Mouse (Mus musculus) MEL (cell line): Measurements from ENCODE around the gene Ern1. TPM values are rescaled to one million over a fixed set of nuclear protein-coding genes. Genes with fewer than 3 reads are reported as not detected.

Experiments used
- DNase-seq: peaks from one replicate; pipeline ENCODE4 v3.0.0; 2011; ENCODE audit warnings: low read depth, low spot score
- H3K27ac ChIP-seq: 2 replicates; pipeline ENCODE4 v1.5.1; 2012; ENCODE audit warnings: low read depth, mild to moderate bottlenecking, control low read depth, low read length, moderate library complexity; ENCODE audit not compliant: control insufficient read depth
- H3K27me3 ChIP-seq, 2 experiments: fragments of 150-350 bp in 1 of 2; sonication (generic) in 1 of 2; 2 replicates each; pipeline ENCODE4 v1.6.1; 2012; ENCODE audit warnings: low read length in 2 of 2, mild to moderate bottlenecking in 2 of 2, improper control_type of control experiment in 1 of 2, moderate library complexity in 1 of 2; ENCODE audit not compliant: insufficient read depth in 2 of 2, control insufficient read depth in 1 of 2
- H3K36me3 ChIP-seq, 2 experiments: 2 replicates each; pipeline ENCODE4 v1.6.1; 2012 to 2014; ENCODE audit warnings: low read length in 2 of 2, improper control_type of control experiment in 1 of 2, inconsistent platforms in 1 of 2, mild to moderate bottlenecking in 1 of 2; ENCODE audit not compliant: insufficient read depth in 2 of 2, control insufficient read depth in 1 of 2
- H3K4me1 ChIP-seq, 2 experiments: fragments of 150-350 bp in 1 of 2; sonication (generic) in 1 of 2; 2 replicates each; pipeline ENCODE4 v1.6.1; 2012; ENCODE audit warnings: low read length in 2 of 2, improper control_type of control experiment in 1 of 2, mild to moderate bottlenecking in 1 of 2; ENCODE audit not compliant: insufficient read depth in 2 of 2, control insufficient read depth in 1 of 2
- H3K4me3 ChIP-seq, 2 experiments: fragments of 150-350 bp in 1 of 2; sonication (generic) in 1 of 2; 2 replicates each; pipeline ENCODE4 v1.5.1; 2012; ENCODE audit warnings: low read depth in 2 of 2, low read length in 2 of 2, mild to moderate bottlenecking in 2 of 2, moderate library complexity in 2 of 2, control low read depth in 1 of 2, improper control_type of control experiment in 1 of 2; ENCODE audit not compliant: control insufficient read depth in 1 of 2, insufficient read depth in 1 of 2
- H3K79me2 ChIP-seq: 2 replicates; pipeline ENCODE4 v1.6.1; 2012; ENCODE audit warnings: mild to moderate bottlenecking, low read length, moderate library complexity; ENCODE audit not compliant: control insufficient read depth, poor library complexity, insufficient read depth
- H3K9ac ChIP-seq: 2 replicates; pipeline ENCODE4 v1.6.1; 2012; ENCODE audit warnings: low read depth, mild to moderate bottlenecking, control low read depth, low read length, moderate library complexity; ENCODE audit not compliant: control insufficient read depth, poor library complexity, severe bottlenecking
- H3K9me3 ChIP-seq: fragments of 150-350 bp; sonication (generic); replicated peaks from 2 replicates; pipeline ENCODE4 v1.6.1; 2012; ENCODE audit warnings: mild to moderate bottlenecking, low read length, improper control_type of control experiment, moderate library complexity; ENCODE audit not compliant: insufficient read depth
- BHLHE40 ChIP-seq: IDR thresholded peaks from 2 replicates; pipeline ENCODE4 v1.6.1; 2012; ENCODE audit warnings: low read depth, mild to moderate bottlenecking, inconsistent platforms, low read length, improper control_type of control experiment, borderline replicate concordance
- ELF1 ChIP-seq: IDR thresholded peaks from 2 replicates; pipeline ENCODE4 v1.6.1; 2014; ENCODE audit warnings: low read depth, mild to moderate bottlenecking, inconsistent platforms, low read length, improper control_type of control experiment, moderate library complexity
- EP300 ChIP-seq, 2 experiments: IDR thresholded peaks; 2 replicates each; pipeline ENCODE4 v1.6.1; 2011; ENCODE audit warnings: improper control_type of control experiment in 2 of 2, low read length in 2 of 2, low read depth in 1 of 2, mild to moderate bottlenecking in 1 of 2
- ETS1 ChIP-seq: IDR thresholded peaks from 2 replicates; pipeline ENCODE4 v1.6.1; 2012; ENCODE audit warnings: low read depth, mild to moderate bottlenecking, inconsistent platforms, low read length, improper control_type of control experiment, moderate library complexity
- JUND ChIP-seq: IDR thresholded peaks from 2 replicates; pipeline ENCODE4 v1.6.1; 2011; ENCODE audit warnings: low read depth, mild to moderate bottlenecking, improper control_type of control experiment, low read length
- KAT2A ChIP-seq: conservative IDR thresholded peaks from 2 replicates; pipeline ENCODE4 v1.6.1; 2012; ENCODE audit warnings: low read depth, low read length, improper control_type of control experiment, inconsistent platforms
- MAX ChIP-seq: IDR thresholded peaks from 2 replicates; pipeline ENCODE4 v1.6.1; 2011; ENCODE audit warnings: low read length, improper control_type of control experiment
- MEF2A ChIP-seq: IDR thresholded peaks from 2 replicates; pipeline ENCODE4 v1.6.1; 2014; ENCODE audit warnings: low read depth, mild to moderate bottlenecking, inconsistent platforms, low read length, improper control_type of control experiment; ENCODE audit not compliant: poor library complexity, insufficient replicate concordance, severe bottlenecking; ENCODE audit errors: extremely low read depth
- MXI1 ChIP-seq: IDR thresholded peaks from 2 replicates; pipeline ENCODE4 v1.6.1; 2011; ENCODE audit warnings: mild to moderate bottlenecking, low read depth, low read length, improper control_type of control experiment
- MYB ChIP-seq: IDR thresholded peaks from 2 replicates; pipeline ENCODE4 v1.6.1; 2011; ENCODE audit warnings: mild to moderate bottlenecking, low read depth, low read length, improper control_type of control experiment
- MYC ChIP-seq: IDR thresholded peaks from 2 replicates; pipeline ENCODE4 v1.6.1; 2011; ENCODE audit warnings: low read depth, mild to moderate bottlenecking, low read length, improper control_type of control experiment, moderate library complexity
- POLR2A ChIP-seq, 2 experiments: IDR thresholded peaks; 2 replicates each; pipeline ENCODE4 v1.6.1; 2011 to 2012; ENCODE audit warnings: low read length in 2 of 2, mild to moderate bottlenecking in 2 of 2, control low read depth in 1 of 2, improper control_type of control experiment in 1 of 2, low read depth in 1 of 2, moderate library complexity in 1 of 2; ENCODE audit not compliant: control insufficient read depth in 1 of 2, insufficient read depth in 1 of 2, poor library complexity in 1 of 2
- POLR2AphosphoS5 ChIP-seq: IDR thresholded peaks from 2 replicates; pipeline ENCODE4 v1.6.1; 2012; ENCODE audit warnings: low read depth, borderline replicate concordance, mild to moderate bottlenecking, inconsistent platforms, low read length, moderate library complexity, mixed read lengths
- RAD21 ChIP-seq: IDR thresholded peaks from 2 replicates; pipeline ENCODE4 v1.6.1; 2011; ENCODE audit warnings: mild to moderate bottlenecking, low read depth, low read length, improper control_type of control experiment
- RCOR1 ChIP-seq: IDR thresholded peaks from 2 replicates; pipeline ENCODE4 v1.6.1; 2012; ENCODE audit warnings: low read depth, mild to moderate bottlenecking, inconsistent platforms, low read length, improper control_type of control experiment
- SIN3A ChIP-seq: IDR thresholded peaks from 2 replicates; pipeline ENCODE4 v1.6.1; 2012; ENCODE audit warnings: low read length, improper control_type of control experiment, inconsistent platforms
- TAL1 ChIP-seq: IDR thresholded peaks from 2 replicates; pipeline ENCODE4 v1.6.1; 2012; ENCODE audit warnings: mild to moderate bottlenecking, inconsistent platforms, low read length, moderate library complexity, mixed read lengths
- TBP ChIP-seq: IDR thresholded peaks from 2 replicates; pipeline ENCODE4 v1.8.0; 2011; ENCODE audit warnings: low read depth, low read length, improper control_type of control experiment
- UBTF ChIP-seq: IDR thresholded peaks from 2 replicates; pipeline ENCODE4 v1.6.1; 2012; ENCODE audit warnings: low read depth, mild to moderate bottlenecking, inconsistent platforms, low read length, improper control_type of control experiment, moderate library complexity, borderline replicate concordance; ENCODE audit not compliant: insufficient read depth
- USF1 ChIP-seq: IDR thresholded peaks from 2 replicates; pipeline ENCODE4 v1.6.1; 2014; ENCODE audit warnings: low read depth, mild to moderate bottlenecking, inconsistent platforms, low read length, improper control_type of control experiment, moderate library complexity
- USF2 ChIP-seq, 2 experiments: IDR thresholded peaks; 2 replicates each; pipeline ENCODE4 v1.6.1; 2011 to 2012; ENCODE audit warnings: improper control_type of control experiment in 2 of 2, low read length in 2 of 2, borderline replicate concordance in 1 of 2, inconsistent platforms in 1 of 2, low read depth in 1 of 2, mild to moderate bottlenecking in 1 of 2; ENCODE audit not compliant: insufficient read depth in 1 of 2
- polyA plus RNA-seq, 2 experiments: library from polyadenylated mRNA; stranded (reverse) in 1 of 2; unstranded in 1 of 2; fragments of >175 nt in 1 of 2; fragments of >200 nt in 1 of 2; gene quantifications; 2 replicates each; pipeline versions ENCODE4 v1.2.1 to v1.2.4; 2012; ENCODE audit warnings: low replicate concordance in 2 of 2, low read depth in 1 of 2; ENCODE audit not compliant: insufficient read length in 2 of 2, insufficient read depth in 1 of 2, missing spikeins in 1 of 2
- total RNA-seq: library from RNA; depleted of rRNA; stranded (reverse); fragments of 300-350 nt; gene quantifications from 2 replicates; pipeline ENCODE4 v1.2.3, GENCODE M21; 2012

Ern1 gene
- total and polyA plus RNA-seq, 3 experiments: 4.3 to 5.7 TPM; not detected in 1

DNA sequence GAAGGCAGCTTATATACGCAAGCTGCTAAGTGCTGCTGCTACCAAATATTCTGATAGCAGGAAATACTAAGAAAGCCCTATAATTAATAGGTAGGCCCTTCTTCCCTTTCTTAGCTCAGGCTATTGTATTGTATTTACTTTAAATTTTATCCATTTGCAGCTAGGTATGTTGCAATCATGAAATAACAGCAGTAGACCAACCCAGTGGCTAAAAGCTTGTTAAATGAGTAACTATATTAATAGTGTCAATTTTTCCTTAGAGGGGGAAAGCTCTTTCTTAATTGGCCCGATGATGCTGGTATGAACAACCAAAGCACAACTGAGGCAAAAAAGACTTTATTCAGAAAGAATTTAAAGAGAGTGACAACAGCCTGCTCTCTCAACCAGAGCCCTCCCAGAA, 59.1 kb downstream of the Ern1 start:
- H3K27me3 ChIP-seq: no peaks in the 10 kb centered on the region
- no peak overlapping the region for H3K4me3 ChIP-seq
- peaks cover 2 to 34% of the 10 kb centered on the region in 2 experiments; a peak in 3 of 4 replicates for H3K36me3 ChIP-seq
- H3K4me1 ChIP-seq: peaks cover 23 to 28% of the 10 kb centered on the region in 2 experiments
- no peak for TF ChIP-seq RCOR1
- no peak for TF ChIP-seq KAT2A
- no peak for TF ChIP-seq POLR2AphosphoS5
- TF ChIP-seq EP300 (IDR thresholded peaks at IDR 0.05; ENCODE audit: low read depth in 1 of 2, low read length in 2 of 2): no peak
- TF ChIP-seq USF1: no peak
- no peak for TF ChIP-seq TAL1
- no peak for TF ChIP-seq BHLHE40
- TF ChIP-seq MYB: no peak
- TF ChIP-seq UBTF: no peak
- TF ChIP-seq USF2 (IDR thresholded peaks at IDR 0.05; ENCODE audit: borderline replicate concordance in 1 of 2, insufficient read depth in 1 of 2, low read depth in 1 of 2, low read length in 2 of 2): no peak
- TF ChIP-seq RAD21: no peak
- TF ChIP-seq ELF1: no peak
- TF ChIP-seq MXI1: no peak
- no peak for TF ChIP-seq MEF2A
- TF ChIP-seq MAX: no peak
- no peak for TF ChIP-seq JUND
- H3K79me2 ChIP-seq: no peaks in the 10 kb centered on the region
- peak overlapping the region; percentile 17 for H3K9ac ChIP-seq
- no peaks in the 10 kb centered on the region for H3K9me3 ChIP-seq
- no peak for DNase-seq
- H3K27ac ChIP-seq: peak overlapping the region; percentile 68

DNA sequence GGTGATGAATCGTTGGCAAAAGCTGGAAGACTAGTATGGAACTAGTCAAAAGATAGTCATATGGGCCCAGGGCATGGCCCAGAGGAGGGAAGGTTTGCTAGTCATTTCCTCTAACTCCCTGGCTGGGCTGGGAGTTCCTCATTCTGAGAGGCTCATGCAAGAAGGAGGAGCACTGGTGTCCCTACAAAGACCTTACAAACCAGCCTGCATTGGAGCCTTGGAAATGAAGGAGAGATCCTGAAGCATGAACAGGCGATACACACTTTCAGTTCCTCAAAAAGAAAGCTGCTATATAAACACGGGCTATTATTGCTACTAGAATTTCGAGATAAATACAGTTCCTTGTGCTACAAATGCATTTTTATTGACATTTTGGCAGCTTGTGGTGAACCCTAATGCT, 59.5 kb downstream of the Ern1 start:
- Histone ChIP-seq H3K4me3 (no peak overlapping the region), H3K27me3 (no peaks in the 10 kb centered on the region), H3K9ac (peak overlapping the region; percentile 17), H3K9me3 (no peaks in the 10 kb centered on the region), H3K4me1 (peaks cover 23 to 28% of the 10 kb centered on the region in 2 experiments), H3K79me2 (no peaks in the 10 kb centered on the region), H3K27ac (peak overlapping the region; percentile 68), H3K36me3 (peaks cover 2 to 34% of the 10 kb centered on the region in 2 experiments; a peak in 3 of 4 replicates)
- TF ChIP-seq MXI1 (peak; percentile 78), MEF2A (no peak), EP300 (IDR thresholded peaks at IDR 0.05; ENCODE audit: low read depth in 1 of 2, low read length in 2 of 2) (peak; percentile 33 to 73; a peak in 2 of 4 replicates), USF1 (no peak), SIN3A (peak; percentile 29; the same call in 1 of the 2 replicates), MYC (0 out of 2 replicates have a peak, but pooled peaks have one; percentile 59), TBP (peak; percentile 95), ETS1 (0 out of 2 replicates have a peak, but pooled peaks have one; percentile 32), POLR2A (IDR thresholded peaks at IDR 0.05; ENCODE audit: control insufficient read depth in 1 of 2, insufficient read depth in 1 of 2, low read depth in 1 of 2, low read length in 2 of 2, poor library complexity in 1 of 2) (0 out of 4 replicates have a peak, but pooled peaks of 1 of the 2 experiments have one; percentile 30), ELF1 (peak; percentile 10; the same call in 1 of the 2 replicates)
- DNase-seq: peak; percentile 91
